Mouse (Mus musculus): ENCODE data around the gene Cd200r1.

The Cd200r1 gene

GRCm38 (mm10) chr16:44765555-44766319 is at the start of gene Cd200r1:
TSS of gene Cd200r1 (plus strand) at chr16:44765736.
- DNase-seq = peak; percentile 29 to 31

DNA sequence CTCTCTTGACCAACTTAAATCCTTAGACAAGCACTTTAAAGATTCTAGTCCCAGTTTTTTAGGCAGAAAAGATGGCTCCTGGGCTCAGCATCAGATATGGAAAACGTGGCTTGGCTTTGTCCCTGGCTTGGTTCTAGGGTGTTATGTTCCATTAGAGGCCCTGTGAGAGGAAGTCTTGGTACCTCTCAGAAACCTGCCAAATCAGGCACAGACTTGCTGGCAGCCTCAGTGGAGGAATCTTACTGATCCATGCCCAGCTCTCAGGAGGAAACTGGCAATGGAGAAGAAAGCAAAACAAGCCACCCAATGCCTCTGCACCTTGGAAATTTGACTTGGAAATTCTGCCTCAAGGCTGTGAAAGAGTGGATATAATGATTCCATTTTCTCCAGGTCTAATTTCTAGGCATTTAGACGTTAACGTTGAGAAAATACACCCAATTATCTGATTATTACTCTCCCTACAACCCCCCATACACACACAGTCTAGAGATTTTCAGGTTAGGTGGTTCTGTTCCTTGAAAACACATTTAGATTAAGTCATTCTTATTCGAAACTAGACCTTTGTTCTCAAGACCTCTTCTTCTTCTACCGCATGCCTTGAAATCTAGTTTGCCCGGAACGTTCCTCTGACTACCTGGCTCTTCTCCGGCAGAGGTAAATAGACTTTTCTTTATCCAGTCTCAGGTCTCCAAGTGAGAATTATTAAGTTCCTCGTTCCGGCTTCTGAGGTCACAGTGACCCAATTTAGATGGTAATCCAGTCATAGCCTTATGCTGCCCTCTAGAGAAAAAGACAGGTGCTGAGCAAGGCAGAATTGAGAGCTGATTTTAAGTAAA is 49.0 kb upstream of the Cd200r1 start:
- no peak for DNase-seq

GRCm38 (mm10) chr16:44717141-44717634 is 48.3 kb upstream of the Cd200r1 start:
- no peak for DNase-seq

- no peak for DNase-seq
Measured at GRCm38 (mm10) chr16:44717838-44718237, 47.7 kb upstream of the Cd200r1 start.

DNA sequence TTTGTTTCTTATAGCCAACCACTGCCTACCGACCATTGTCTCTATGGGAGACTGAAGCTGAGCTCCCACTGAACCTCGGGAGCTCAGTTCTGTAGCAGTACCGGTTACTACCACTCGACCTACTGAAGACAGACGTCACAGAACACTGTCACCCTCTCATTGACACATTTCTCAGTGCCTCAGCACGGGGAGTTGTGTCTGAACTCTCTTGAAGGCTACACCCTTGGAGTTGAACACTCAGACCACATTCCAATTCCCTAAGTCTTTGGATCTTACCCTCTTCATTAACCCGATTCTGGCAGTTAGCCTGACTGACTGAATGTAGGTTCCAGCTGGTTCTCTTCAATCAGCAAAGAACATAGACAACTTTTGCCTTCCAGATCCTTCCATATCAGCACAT is 46.2 kb upstream of the Cd200r1 start:
- DNase-seq = no peak

GRCm38 (mm10) chr16:44720518-44720917 is 45.0 kb upstream of the Cd200r1 start:
- no peak for DNase-seq

- no peak for DNase-seq
Measured at GRCm38 (mm10) chr16:44722666-44723065, 42.9 kb upstream of the Cd200r1 start.

- peak; percentile 91 to 92 for DNase-seq
Measured at GRCm38 (mm10) chr16:44724083-44724787, 41.3 kb upstream of the Cd200r1 start, which contains the start of gene Nepro. TSS of gene Nepro (plus strand) at chr16:44724301.

DNA sequence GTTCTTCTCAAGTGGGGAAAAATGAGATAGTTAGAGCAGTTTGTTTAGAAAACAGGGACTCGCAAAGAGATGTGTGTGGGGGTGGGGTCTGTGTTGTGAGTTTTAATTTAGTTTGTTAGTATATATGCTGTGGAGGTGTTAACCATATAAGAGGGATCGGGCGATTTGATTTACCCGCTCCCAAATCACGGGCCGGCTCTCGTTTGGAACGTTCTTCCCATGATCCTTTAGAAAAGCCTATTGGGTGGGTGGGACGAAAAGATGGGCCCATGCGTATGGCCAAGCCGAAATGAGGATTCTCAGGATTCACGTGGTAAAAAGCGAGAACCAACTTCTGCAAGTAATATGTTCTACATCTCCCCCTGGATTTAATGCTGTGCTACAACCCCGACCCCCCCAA is 40.7 kb upstream of the Cd200r1 start:
- DNase-seq = no peak

- peak; percentile 37 to 43 for DNase-seq
Measured at GRCm38 (mm10) chr16:44725286-44726223, 40.0 kb upstream of the Cd200r1 start.

DNA sequence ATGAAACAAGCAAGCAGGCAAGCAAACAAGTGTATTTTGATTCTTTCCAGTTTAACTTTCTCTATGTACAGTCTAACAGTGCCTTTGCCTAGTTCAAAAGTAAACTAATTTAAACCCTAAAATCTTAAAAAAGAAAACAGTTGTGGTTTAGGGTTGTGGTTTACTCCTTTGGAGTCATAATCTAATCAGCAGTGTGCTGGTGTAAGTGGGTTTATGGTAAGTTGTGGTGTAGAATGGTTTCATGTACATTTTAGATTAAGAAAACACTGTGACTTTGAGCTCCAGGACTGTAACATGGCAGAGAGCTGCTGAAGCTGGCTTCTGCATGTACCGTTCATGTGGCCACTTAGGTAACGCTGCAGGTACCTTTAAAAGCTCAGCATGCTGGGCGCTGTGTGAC is 38.0 kb upstream of the Cd200r1 start:
- no peak for DNase-seq

GRCm38 (mm10) chr16:44734059-44734458 is 31.5 kb upstream of the Cd200r1 start:
- no peak for DNase-seq

GRCm38 (mm10) chr16:44735676-44736075 is 29.9 kb upstream of the Cd200r1 start:
- no peak for DNase-seq

DNA sequence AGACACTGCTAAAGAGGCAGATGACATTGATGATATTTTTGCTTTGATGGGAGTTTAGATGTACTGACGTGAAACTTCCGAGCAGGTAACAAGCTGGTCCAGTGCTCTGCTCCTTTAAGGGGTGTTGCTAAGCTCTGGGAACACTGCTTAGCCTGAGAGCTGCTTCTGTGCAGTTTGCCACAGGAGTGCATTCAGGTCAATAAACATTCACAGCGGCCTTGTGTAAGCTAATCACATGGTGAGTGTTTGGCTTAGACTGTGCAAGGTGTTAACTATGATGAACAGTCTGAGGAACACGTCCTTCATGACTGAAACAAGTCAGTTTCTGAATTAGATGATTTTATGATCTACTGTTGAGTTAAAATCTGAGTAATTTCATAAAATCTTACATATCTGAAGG is 29.4 kb upstream of the Cd200r1 start:
- DNase-seq = no peak

DNA sequence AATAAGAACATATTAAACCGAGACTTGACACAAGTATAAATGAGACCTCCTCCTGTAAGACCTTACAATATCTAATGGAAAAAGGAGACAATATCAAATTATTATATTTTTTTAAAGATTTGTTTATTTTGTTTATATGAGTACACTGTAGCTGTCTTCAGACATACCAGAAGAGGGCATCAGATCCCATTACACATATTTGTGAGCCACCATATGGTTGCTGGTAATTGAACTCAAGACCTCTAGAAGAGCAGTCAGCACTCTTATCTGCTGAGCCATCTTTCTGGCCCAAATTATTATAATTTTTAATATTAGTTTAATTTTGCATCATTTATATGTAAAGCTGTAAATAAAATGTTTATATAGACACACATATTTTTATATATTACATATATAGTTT is 22.8 kb upstream of the Cd200r1 start:
- no peak for DNase-seq

- no peak for DNase-seq
Measured at GRCm38 (mm10) chr16:44745471-44745865, 20.1 kb upstream of the Cd200r1 start.

DNA sequence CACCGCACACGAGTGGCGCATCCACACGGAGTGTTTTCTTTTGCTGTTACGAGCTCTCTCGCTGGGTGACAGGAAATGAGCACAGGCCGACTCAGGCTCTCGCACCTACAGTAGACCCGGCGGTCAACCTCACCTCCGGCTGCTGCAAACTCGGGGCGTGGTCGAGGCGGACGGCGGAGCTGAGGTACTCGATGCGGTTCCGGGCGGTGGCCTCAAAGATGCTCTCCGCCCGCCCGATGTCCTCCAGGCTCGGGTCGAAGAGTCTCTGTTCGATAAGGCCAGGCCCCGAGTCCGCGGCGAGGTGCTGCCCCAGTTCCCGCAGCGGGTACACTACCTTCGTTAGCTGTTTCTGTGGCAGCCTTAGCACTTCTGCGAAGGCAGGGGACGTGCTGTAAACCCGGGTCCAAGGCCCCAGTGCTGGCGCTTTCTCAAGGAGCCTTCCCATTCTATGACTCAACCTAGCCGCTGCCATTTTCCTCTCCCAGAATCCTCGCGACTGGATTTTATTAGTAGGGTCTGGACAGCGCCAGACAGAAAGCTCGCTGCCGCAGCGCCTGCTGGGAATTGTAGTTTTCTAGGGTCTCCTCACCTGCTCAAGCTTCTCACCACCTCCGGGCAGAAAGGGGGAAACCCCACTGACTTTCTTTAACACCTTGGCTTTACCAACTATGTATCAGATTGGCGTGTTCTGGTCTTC is 19.5 kb upstream of the Cd200r1 start, which contains the start of gene Gtpbp8:
TSS of gene Gtpbp8 (minus strand) at position 498 of the 697 bp plus-strand sequence.
- peak; percentile 79 to 80 for DNase-seq

DNA sequence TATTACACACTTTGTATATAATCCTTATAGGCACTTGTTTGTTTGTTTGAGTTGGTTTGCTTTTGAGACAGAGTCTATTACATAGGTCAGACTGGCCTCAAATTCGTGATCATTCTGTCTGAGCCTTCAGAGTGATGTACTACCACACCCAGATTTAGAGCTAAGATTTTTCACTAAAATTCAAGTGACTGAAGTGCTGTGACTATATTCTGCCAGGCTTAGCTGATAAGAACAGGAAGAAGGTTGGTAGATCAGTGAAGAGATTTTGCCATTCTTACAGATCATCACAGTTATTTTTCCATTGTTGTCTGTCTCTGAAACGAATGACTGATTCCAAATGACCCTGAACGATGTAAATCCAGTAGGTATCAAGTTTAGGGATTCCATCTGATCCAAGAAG is 17.5 kb upstream of the Cd200r1 start:
- no peak for DNase-seq

DNA sequence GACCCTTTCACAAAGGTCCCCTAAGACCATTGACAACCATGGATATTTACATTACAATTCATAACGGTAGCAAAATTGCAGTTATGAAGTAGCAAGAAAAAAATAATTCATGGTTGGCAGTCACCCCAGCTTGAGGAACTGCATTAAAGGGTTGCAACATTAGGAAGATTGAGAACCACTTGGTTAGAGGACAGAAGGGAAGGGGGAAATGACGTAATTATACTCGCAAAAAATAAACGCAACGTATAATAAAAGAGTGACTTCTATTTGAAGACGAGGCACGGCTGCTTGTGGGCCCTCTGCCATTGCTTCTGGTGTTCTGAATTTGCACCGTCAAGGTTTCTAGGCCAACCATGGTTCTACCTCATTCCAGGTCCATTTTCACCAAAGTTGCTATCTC is 7.8 kb upstream of the Cd200r1 start:
- DNase-seq = no peak

DNA sequence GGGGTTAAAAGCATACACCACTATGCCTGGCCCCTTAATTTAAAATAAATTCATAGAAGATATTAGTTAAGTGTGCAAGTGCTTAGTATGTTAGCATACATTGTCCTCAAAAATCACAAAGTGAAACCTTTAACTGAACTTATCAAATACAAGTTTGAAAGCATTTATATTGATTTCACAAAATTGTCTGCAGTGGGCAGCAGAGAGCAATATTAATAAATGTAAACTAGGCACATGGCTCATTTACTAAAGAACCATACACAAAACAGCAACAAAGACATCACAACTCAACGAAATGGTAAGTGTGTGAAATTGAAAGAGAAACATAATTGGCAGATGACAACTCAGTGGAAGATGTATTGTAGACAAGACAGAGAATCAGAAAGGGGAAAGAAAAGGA is 3.7 kb upstream of the Cd200r1 start:
- no peak for DNase-seq

GRCm38 (mm10) chr16:44766320-44766892 is 870 bp downstream of the Cd200r1 start:
- no peak for DNase-seq
